Mouse (Mus musculus) urinary bladder, postnatal 36 days (tissue): ENCODE measurements at regions not wholly inside any gene's neighbourhood (a gene's known extent, or its start where the extent isn't known, plus 50 kb on each side); places are given as distances from the start of the nearest gene placed in this dataset.
"Not testable (repeated sequence)": the region's sequence is repeated elsewhere in the genome, so short reads cannot be mapped to it uniquely, and the experiment has no call there.

Source experiments
- DNase-seq, 2 experiments: peaks; one replicate each; pipeline ENCODE4 v3.0.0; 2022; ENCODE audit warnings: low spot score in 2 of 2, mixed read lengths in 1 of 2

- DNase-seq = peak in 1 of 2 experiments; percentile 5
These were observed 74.4 kb upstream of the Oxtr start for GRCm38 (mm10) chr6:112564119-112564518.

GRCm38 (mm10) chr6:112563659-112564058, 73.9 kb upstream of the Oxtr start:
- not testable (repeated sequence) for DNase-seq

- no peak for DNase-seq
These were observed 72.3 kb upstream of the Oxtr start for GRCm38 (mm10) chr6:112562039-112562438.

GRCm38 (mm10) chr6:112561568-112561967, 71.8 kb upstream of the Oxtr start:
- DNase-seq = no peak

- no peak for DNase-seq
These were observed 69.8 kb upstream of the Oxtr start for GRCm38 (mm10) chr6:112559549-112559948.

GRCm38 (mm10) chr6:112557516-112557915, 67.8 kb upstream of the Oxtr start:
- no peak for DNase-seq

GRCm38 (mm10) chr6:112556401-112557165, 66.8 kb upstream of the Oxtr start:
- DNase-seq = peak in 1 of 2 experiments; percentile 30

GRCm38 (mm10) chr6:112554091-112554490, 64.3 kb upstream of the Oxtr start:
- DNase-seq = peak in 1 of 2 experiments; percentile 48

GRCm38 (mm10) chr6:112553231-112553920, 63.6 kb upstream of the Oxtr start:
- DNase-seq = no peak

- DNase-seq = peak in 1 of 2 experiments; percentile 38
These were observed 62.8 kb upstream of the Oxtr start for GRCm38 (mm10) chr6:112552560-112552959.

GRCm38 (mm10) chr6:112551298-112551697, 61.6 kb upstream of the Oxtr start:
- DNase-seq = no peak

GRCm38 (mm10) chr6:112547251-112547650, 57.5 kb upstream of the Oxtr start:
- no peak for DNase-seq

GRCm38 (mm10) chr6:112546033-112546432, 56.3 kb upstream of the Oxtr start:
- DNase-seq = no peak

- DNase-seq = peak in 1 of 2 experiments; percentile 7
These were observed 54.6 kb upstream of the Oxtr start for GRCm38 (mm10) chr6:112544315-112544714.

GRCm38 (mm10) chr6:112542692-112543091, 52.9 kb upstream of the Oxtr start:
- no peak for DNase-seq
